Mouse (Mus musculus) A20 (cell line): ENCODE measurements around the gene Celf2.

Experiments
- DNase-seq: peaks from one replicate; pipeline ENCODE4 v3.0.0-alpha.2; 2011; ENCODE audit warnings: low read depth, low spot score

The Celf2 gene

GRCm38 (mm10) chr2:6696326-6696725 is 813.0 kb downstream of the Celf2 start:
- DNase-seq, result no peak

- DNase-seq, result no peak
These were observed 813.9 kb downstream of the Celf2 start for GRCm38 (mm10) chr2:6695353-6695951.

GRCm38 (mm10) chr2:6689689-6690088 is 819.7 kb downstream of the Celf2 start:
- DNase-seq, result no peak

GRCm38 (mm10) chr2:6678231-6678630 is 831.1 kb downstream of the Celf2 start:
- no peak for DNase-seq

GRCm38 (mm10) chr2:6677457-6677856 is 831.9 kb downstream of the Celf2 start:
- no peak for DNase-seq

GRCm38 (mm10) chr2:6674401-6674800 is 835.0 kb downstream of the Celf2 start:
- DNase-seq, result no peak

GRCm38 (mm10) chr2:6673418-6673817 is 835.9 kb downstream of the Celf2 start:
- DNase-seq, result no peak

GRCm38 (mm10) chr2:6667611-6668010 is 841.8 kb downstream of the Celf2 start:
- DNase-seq, result no peak

- no peak for DNase-seq
These were observed 849.5 kb downstream of the Celf2 start for GRCm38 (mm10) chr2:6659834-6660233.

GRCm38 (mm10) chr2:6653719-6654118 is 855.6 kb downstream of the Celf2 start:
- DNase-seq, result no peak

GRCm38 (mm10) chr2:6651697-6652096 is 857.7 kb downstream of the Celf2 start:
- no peak for DNase-seq

- DNase-seq, result no peak
These were observed 860.5 kb downstream of the Celf2 start for GRCm38 (mm10) chr2:6648877-6649276.

GRCm38 (mm10) chr2:6647028-6647427 is 862.3 kb downstream of the Celf2 start:
- DNase-seq, result no peak

- no peak for DNase-seq
These were observed 863.0 kb downstream of the Celf2 start for GRCm38 (mm10) chr2:6646325-6646724.

GRCm38 (mm10) chr2:6642222-6642850 is 867.0 kb downstream of the Celf2 start:
- peak; percentile 17 for DNase-seq

GRCm38 (mm10) chr2:6639370-6639769 is 870.0 kb downstream of the Celf2 start:
- DNase-seq, result no peak

GRCm38 (mm10) chr2:6637147-6637546 is 872.2 kb downstream of the Celf2 start:
- DNase-seq, result no peak

GRCm38 (mm10) chr2:6634899-6635298 is 874.5 kb downstream of the Celf2 start:
- no peak for DNase-seq

- DNase-seq, result no peak
These were observed 876.2 kb downstream of the Celf2 start for GRCm38 (mm10) chr2:6633115-6633514.

GRCm38 (mm10) chr2:6623802-6624201 is 885.6 kb downstream of the Celf2 start:
- no peak for DNase-seq

GRCm38 (mm10) chr2:6622082-6622481 is 887.3 kb downstream of the Celf2 start:
- DNase-seq, result no peak

- DNase-seq, result no peak
These were observed 890.5 kb downstream of the Celf2 start for GRCm38 (mm10) chr2:6618856-6619255.

- no peak for DNase-seq
These were observed 890.9 kb downstream of the Celf2 start for GRCm38 (mm10) chr2:6618450-6618849.

GRCm38 (mm10) chr2:6604347-6604746 is 905.0 kb downstream of the Celf2 start:
- DNase-seq, result no peak
